ENCODE assay signal across 8 mouse cellular contexts in the genomic region with DNA sequence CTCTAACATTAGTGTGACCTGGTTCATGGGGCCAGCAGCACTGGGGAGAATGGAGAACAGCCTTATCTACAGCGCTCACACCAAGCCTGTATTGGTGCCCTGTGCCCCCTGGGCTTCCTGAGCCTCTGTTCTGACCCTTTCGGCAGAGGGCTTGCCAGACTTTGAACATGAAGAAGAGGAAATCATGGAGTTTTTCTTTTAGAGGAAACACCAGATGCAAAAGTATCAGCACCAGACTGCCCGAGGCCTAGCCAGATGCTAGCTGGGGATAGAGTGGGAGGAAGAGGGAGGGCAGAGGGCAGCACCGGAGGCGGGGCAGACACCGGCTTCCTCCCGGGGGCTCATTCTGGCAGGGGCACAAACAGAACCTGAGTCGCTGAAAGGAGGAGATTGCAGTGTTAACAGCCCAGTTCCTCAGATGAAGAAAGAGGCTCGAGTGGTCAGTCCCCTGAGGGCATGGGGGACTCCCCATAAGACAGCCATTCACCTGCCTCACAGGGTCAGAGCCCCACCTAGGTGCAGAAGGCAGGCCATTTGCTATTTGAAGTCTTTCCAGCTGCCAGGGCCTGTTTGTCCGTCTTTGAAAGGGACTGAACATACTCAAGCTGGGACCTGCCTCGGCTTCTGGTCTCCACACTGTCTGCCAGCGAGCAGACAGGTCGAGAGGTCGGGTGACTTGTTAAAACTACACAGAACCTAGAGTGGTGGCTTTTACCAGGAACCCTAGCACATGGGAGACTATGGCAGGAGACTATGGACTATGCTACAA. TPM values are rescaled to one million over a fixed set of nuclear protein-coding genes. Genes with fewer than 3 reads are reported as not detected.
DNase-seq lines count a peak whose midpoint lies in the region.

No protein-coding gene starts in this region.

- intact Hi-C loops in heart, postnatal 14 days (cut with DNase I): loop anchor here (10.0 kb wide), 1 partner anchor 855 kb away; a partner anchor contains a TSS

- peak; percentile 53 to 70 for DNase-seq in heart, adult 18-20 months
- DNase-seq in heart, postnatal 14 days: no peak
- peak; percentile 48 for DNase-seq in urinary bladder, postnatal 14 days (ENCODE audit: low spot score)
- DNase-seq in urinary bladder, postnatal 25 days (ENCODE audit: low spot score): no peak
- DNase-seq in kidney, postnatal 14 days: peak; percentile 70
- peak; percentile 52 to 63 for DNase-seq in urinary bladder, postnatal 36 days (ENCODE audit: low spot score in 2 of 2)
- no peak for DNase-seq in gastrocnemius, adult 8-10 months (ENCODE audit: low spot score in 2 of 2)
- DNase-seq in frontal cortex, adult 2 months (ENCODE audit: extremely low spot score in 1 of 2, low spot score in 1 of 2): no peak

RNA-seq across cellular contexts. Expression of a gene that starts 8.5 kb away (rescaled TPM):
- 10 to 100 TPM; 30.7 to 43.0 TPM for total RNA-seq in heart, adult 18-20 months (2021)
- total RNA-seq in heart, postnatal 14 days (2021): 10 to 100 TPM; 56.3 TPM
- 10 to 100 TPM in 1 of 4 experiments, 1 to 10 TPM in 3; 6.9 to 10.7 (median 8.0) TPM for total RNA-seq in gastrocnemius, adult 8-10 months (2022)
- 193 and 205 TPM in 2 replicates for polyA plus RNA-seq in frontal cortex, adult 2 months (2012; rRNA removed)

RNA-seq across cellular contexts. Expression of a gene that starts 14.1 kb away (rescaled TPM):
- 10 to 100 TPM; 66.5 to 94.7 TPM for total RNA-seq in heart, adult 18-20 months (2021)
- 100 to 1,000 TPM; 102 to 105 TPM for total RNA-seq in heart, postnatal 14 days (2021)
- total RNA-seq in gastrocnemius, adult 8-10 months (2022): 10 to 100 TPM; 69.0 to 88.0 (median 73.8) TPM
- 179 and 186 TPM in 2 replicates for polyA plus RNA-seq in frontal cortex, adult 2 months (2012; rRNA removed)

RNA-seq across cellular contexts. Expression of a gene that starts 14.6 kb away (rescaled TPM):
- 10 to 100 TPM; 13.3 to 14.0 TPM for total RNA-seq in heart, adult 18-20 months (2021)
- 10 to 100 TPM; 18.2 to 18.5 TPM for total RNA-seq in heart, postnatal 14 days (2021)
- total RNA-seq in gastrocnemius, adult 8-10 months (2022): 1 to 10 TPM; 5.3 to 7.9 (median 6.3) TPM
- 67.6 and 68.4 TPM in 2 replicates for polyA plus RNA-seq in frontal cortex, adult 2 months (2012; rRNA removed)

RNA-seq across cellular contexts. Expression of a gene that starts 34.8 kb away (rescaled TPM):
- total RNA-seq in heart, adult 18-20 months (2021): 1,000 to 10,000 TPM; 1,224 to 1,269 TPM
- 100 to 1,000 TPM; 824 to 866 TPM for total RNA-seq in heart, postnatal 14 days (2021)
- total RNA-seq in gastrocnemius, adult 8-10 months (2022): 1,000 to 10,000 TPM; 8,302 to 9,332 (median 8,668) TPM
- 39.0 and 54.8 TPM in 2 replicates for polyA plus RNA-seq in frontal cortex, adult 2 months (2012; rRNA removed)

RNA-seq across cellular contexts. Expression of a gene that starts 43.1 kb away (rescaled TPM):
- total RNA-seq in heart, adult 18-20 months (2021): 10 to 100 TPM; 13.8 TPM
- 1 to 10 TPM; 8.9 to 9.8 TPM for total RNA-seq in heart, postnatal 14 days (2021)
- total RNA-seq in gastrocnemius, adult 8-10 months (2022): 10 to 100 TPM in 1 of 4 experiments, 1 to 10 TPM in 3; 7.6 to 11.5 (median 8.5) TPM
- polyA plus RNA-seq in frontal cortex, adult 2 months (2012; rRNA removed): 3.2 and 3.3 TPM in 2 replicates

Comparison
In these comparisons a context has a peak if more than half of its experiments do, and no peak if none do; other contexts are left out.
1. DNase-seq: peak in heart, adult 18-20 months (2 of 2), urinary bladder, postnatal 14 days (single experiment), kidney, postnatal 14 days (single experiment) and urinary bladder, postnatal 36 days (2 of 2); none in heart, postnatal 14 days (0 of 2), urinary bladder, postnatal 25 days (single experiment), gastrocnemius, adult 8-10 months (0 of 2) and frontal cortex, adult 2 months (0 of 2).